Comparison of ENCODE assay signal across 23 mouse cellular contexts in genomic region chr10:27005716-27006115, GRCm38 (mm10).
A peak's percentile ranks its signal among the peaks of the same experiment; 100 is the strongest.
DNase-seq lines count a peak whose midpoint lies in the region; ATAC-seq and TF ChIP-seq lines count a peak whose summit lies in the region.
"Had no signal": no experiment of that assay in that cellular context is flagged by ENCODE, and none has a peak within 500 bp of the region (broad histone marks: within the 10 kb centered on the region; RNA-seq: fewer than 3 reads in every experiment).

No protein-coding gene starts in this region.

- no peaks in the 10 kb centered on the region for H3K36me3 ChIP-seq in limb, embryonic 10.5 days
- H3K36me3 ChIP-seq in midbrain, embryonic 13.5 days, result no peaks in the 10 kb centered on the region
- H3K36me3 ChIP-seq in intestine, postnatal 0 days (ENCODE audit: control insufficient read depth, insufficient read depth), result no peaks in the 10 kb centered on the region
- H3K36me3 ChIP-seq in intestine, embryonic 15.5 days, result no peaks in the 10 kb centered on the region
- H3K36me3 ChIP-seq: G1E had no signal

- no peak overlapping the region for H3K9ac ChIP-seq in midbrain, embryonic 13.5 days (replicated peaks)
- H3K9ac ChIP-seq in intestine, postnatal 0 days (ENCODE audit: low read depth, low read length), result no peak overlapping the region
- no peak overlapping the region for H3K9ac ChIP-seq in intestine, embryonic 15.5 days

- H3K27ac ChIP-seq in limb, embryonic 10.5 days, result peak overlapping the region; percentile 23; the same call in 1 of the 2 replicates
- no peak overlapping the region for H3K27ac ChIP-seq in midbrain, embryonic 13.5 days
- H3K27ac ChIP-seq in intestine, postnatal 0 days (ENCODE audit: low read depth, low read length), result no peak overlapping the region
- H3K27ac ChIP-seq in intestine, embryonic 15.5 days, result no peak overlapping the region

- no peaks in the 10 kb centered on the region for H3K9me3 ChIP-seq in limb, embryonic 10.5 days (replicated peaks)
- no peaks in the 10 kb centered on the region for H3K9me3 ChIP-seq in midbrain, embryonic 13.5 days
- H3K9me3 ChIP-seq in intestine, postnatal 0 days (ENCODE audit: control insufficient read depth), result no peaks in the 10 kb centered on the region
- no peaks in the 10 kb centered on the region for H3K9me3 ChIP-seq in intestine, embryonic 15.5 days
- H3K9me3 ChIP-seq: G1E had no signal

- no peak for TF ChIP-seq CTCF in intestine, postnatal 0 days (IDR thresholded peaks at IDR 0.05; ENCODE audit: low read depth)

- H3K27me3 ChIP-seq in limb, embryonic 10.5 days (ENCODE audit: low read depth, poor library complexity, severe bottlenecking), result no peaks in the 10 kb centered on the region
- no peaks in the 10 kb centered on the region for H3K27me3 ChIP-seq in midbrain, embryonic 13.5 days
- H3K27me3 ChIP-seq in intestine, postnatal 0 days (replicated peaks; ENCODE audit: control insufficient read depth, insufficient read depth, low read length), result no peaks in the 10 kb centered on the region
- no peaks in the 10 kb centered on the region for H3K27me3 ChIP-seq in intestine, embryonic 15.5 days (replicated peaks)
- H3K27me3 ChIP-seq: CH12.LX, Patski had no signal

- peaks cover 11% of the 10 kb centered on the region for H3K4me1 ChIP-seq in limb, embryonic 10.5 days
- 0 out of 2 replicates have a peak, but pooled peaks cover 3% of the 10 kb centered on the region for H3K4me1 ChIP-seq in midbrain, embryonic 13.5 days (replicated peaks)
- H3K4me1 ChIP-seq in intestine, postnatal 0 days (replicated peaks; ENCODE audit: control insufficient read depth, insufficient read depth, low read length), result no peaks in the 10 kb centered on the region
- H3K4me1 ChIP-seq in intestine, embryonic 15.5 days (replicated peaks), result no peaks in the 10 kb centered on the region

- H3K4me3 ChIP-seq in limb, embryonic 10.5 days, result no peak overlapping the region
- no peak overlapping the region for H3K4me3 ChIP-seq in midbrain, embryonic 13.5 days (replicated peaks)
- H3K4me3 ChIP-seq in intestine, postnatal 0 days (ENCODE audit: low read depth, low read length), result no peak overlapping the region
- no peak overlapping the region for H3K4me3 ChIP-seq in intestine, embryonic 15.5 days (replicated peaks)

- ATAC-seq in midbrain, embryonic 13.5 days, result no peak
- ATAC-seq in intestine, postnatal 0 days, result no peak
- ATAC-seq in intestine, embryonic 15.5 days, result no peak
- ATAC-seq: activated CD4-positive, CD25-positive, alpha-beta regulatory T cell, adult 4 months; CD4-positive, CD25-positive, alpha-beta regulatory T cell, adult 4 months; Patski had no signal

- no peak overlapping the region for H3K4me2 ChIP-seq in midbrain, embryonic 13.5 days (replicated peaks)
- H3K4me2 ChIP-seq in intestine, postnatal 0 days (replicated peaks; ENCODE audit: low read depth), result no peak overlapping the region
- H3K4me2 ChIP-seq in intestine, embryonic 15.5 days (replicated peaks), result no peak overlapping the region

- WGBS in limb, embryonic 10.5 days, result 80% methylated on average over 2 of the region's 2 CpGs
- WGBS in midbrain, embryonic 13.5 days, result 53% methylated on average over 2 of the region's 2 CpGs
- 57% methylated on average over 2 of the region's 2 CpGs for whole genome bisulfite sequencing in intestine, postnatal 0 days
- 71% methylated on average over 2 of the region's 2 CpGs for WGBS in intestine, embryonic 15.5 days

- DNase-seq in Muller cell, postnatal 12 days (ENCODE audit: inconsistent ontology term), result peak; percentile 35
- DNase-seq in limb, embryonic 10.5 days (ENCODE audit: low spot score), result no peak
- DNase-seq in retina, embryonic 14.5 days (ENCODE audit: low spot score), result peak; percentile 67
- DNase-seq in retina, postnatal 1 day, result peak; percentile 75
- DNase-seq in embryo, embryonic 10 days (ENCODE audit: low spot score), result no peak
- DNase-seq: adrenal gland, adult 2 months; adrenal gland, adult 8-10 months; adrenal gland, postnatal 10 days; adrenal gland, postnatal 14 days; adrenal gland, postnatal 25 days; adrenal gland, postnatal 36 days; B cell, adult 2 months; cerebellum, adult 11 months; cerebellum, adult 11-12 months; cerebellum, adult 18-20 months had no signal

Comparison
In these comparisons a context has a peak if more than half of its experiments do, and no peak if none do; other contexts are left out.
1. DNase-seq: peak in Muller cell, postnatal 12 days (single experiment), retina, embryonic 14.5 days (single experiment) and retina, postnatal 1 day (single experiment); none in limb, embryonic 10.5 days (single experiment) and embryo, embryonic 10 days (single experiment).